Mouse (Mus musculus) kidney, postnatal 4 days (tissue): ENCODE measurements around the gene Catsper2.

Source experiments
- DNase-seq, 2 experiments: peaks; one replicate each; pipeline ENCODE4 v3.0.0; 2021; ENCODE audit warnings: mixed read lengths in 2 of 2

Gene Catsper2

GRCm38 (mm10) chr2:121413387-121414042, at the start of gene Catsper2, which contains the start of gene Pdia3:
Gene Catsper2, minus strand, starts transcription at chr2:121413792.
Gene Pdia3, plus strand, starts transcription at chr2:121413775.
- peak; percentile 96 to 98 for DNase-seq

GRCm38 (mm10) chr2:121460071-121460470, 46.5 kb upstream of the Catsper2 start:
- DNase-seq: no peak

GRCm38 (mm10) chr2:121456692-121457642, 43.4 kb upstream of the Catsper2 start, which contains the start of gene Serinc4:
Gene Serinc4, minus strand, starts transcription at chr2:121456781.
- peak; percentile 87 to 93 for DNase-seq

- DNase-seq: no peak
These were observed 41.9 kb upstream of the Catsper2 start for GRCm38 (mm10) chr2:121455534-121455933.

- no peak for DNase-seq
These were observed 40.3 kb upstream of the Catsper2 start for GRCm38 (mm10) chr2:121453917-121454316.

GRCm38 (mm10) chr2:121452990-121453389, 39.4 kb upstream of the Catsper2 start, which contains the start of gene Hypk:
Gene Hypk, plus strand, starts transcription at chr2:121453290.
- DNase-seq: no peak

- no peak for DNase-seq
These were observed 38.8 kb upstream of the Catsper2 start for GRCm38 (mm10) chr2:121452361-121452760.

GRCm38 (mm10) chr2:121450093-121450492, 36.5 kb upstream of the Catsper2 start:
- DNase-seq: peak in 1 of 2 experiments; percentile 24

- DNase-seq: no peak
These were observed 36.0 kb upstream of the Catsper2 start for GRCm38 (mm10) chr2:121449545-121450011.

- peak; percentile 100 for DNase-seq
These were observed 35.3 kb upstream of the Catsper2 start, which contains the start of gene Serf2 for GRCm38 (mm10) chr2:121448739-121449535. Gene Serf2, plus strand, starts transcription at chr2:121449195.

- DNase-seq: peak; percentile 63 to 72
These were observed 34.5 kb upstream of the Catsper2 start for GRCm38 (mm10) chr2:121448136-121448535.

- DNase-seq: no peak
These were observed 33.4 kb upstream of the Catsper2 start for GRCm38 (mm10) chr2:121447006-121447405.

- no peak for DNase-seq
These were observed 32.9 kb upstream of the Catsper2 start for GRCm38 (mm10) chr2:121446506-121446905.

GRCm38 (mm10) chr2:121445117-121445516, 31.5 kb upstream of the Catsper2 start:
- DNase-seq: no peak

- no peak for DNase-seq
These were observed 30.6 kb upstream of the Catsper2 start, which contains the start of gene Ell3 for GRCm38 (mm10) chr2:121444178-121444577. Gene Ell3, minus strand, starts transcription at chr2:121444278.

- DNase-seq: no peak
These were observed 29.4 kb upstream of the Catsper2 start for GRCm38 (mm10) chr2:121443068-121443349.

GRCm38 (mm10) chr2:121442259-121443067, 28.9 kb upstream of the Catsper2 start:
- DNase-seq: peak; percentile 84 to 88

- DNase-seq: peak in 1 of 2 experiments; percentile 12
These were observed 28.2 kb upstream of the Catsper2 start for GRCm38 (mm10) chr2:121441800-121442199.

GRCm38 (mm10) chr2:121440834-121441605, 27.4 kb upstream of the Catsper2 start:
- no peak for DNase-seq

- peak in 1 of 2 experiments; percentile 27 for DNase-seq
These were observed 26.2 kb upstream of the Catsper2 start for GRCm38 (mm10) chr2:121439746-121440145.

GRCm38 (mm10) chr2:121434854-121435253, 21.3 kb upstream of the Catsper2 start:
- DNase-seq: no peak
